Mouse (Mus musculus) cortical plate, adult 2 months (tissue): ENCODE measurements around the gene Stard3. TPM values are rescaled to one million over a fixed set of nuclear protein-coding genes. Genes with fewer than 3 reads are reported as not detected.

Source experiments
- H3K27ac ChIP-seq: fragments of 200-500 bp; 2 replicates; pipeline ENCODE4 v1.5.1; 2012; ENCODE audit warnings: low read length, control low read depth, inconsistent platforms; ENCODE audit not compliant: insufficient read depth
- H3K4me1 ChIP-seq: fragments of 200-500 bp; 2 replicates; pipeline ENCODE4 v1.6.1; 2011; ENCODE audit warnings: low read length; ENCODE audit not compliant: control insufficient read depth, insufficient read depth
- H3K4me3 ChIP-seq: fragments of 200-500 bp; 2 replicates; pipeline ENCODE4 v1.5.1; 2011; ENCODE audit warnings: mild to moderate bottlenecking, low read length, control low read depth; ENCODE audit not compliant: insufficient read depth
- CTCF ChIP-seq: fragments of 200-500 bp; IDR thresholded peaks from 2 replicates; pipeline ENCODE4 v1.5.1; 2011; ENCODE audit warnings: mild to moderate bottlenecking, control low read depth, low read length; ENCODE audit not compliant: insufficient read depth; ENCODE audit errors: extremely low read depth
- POLR2A ChIP-seq: fragments of 200-500 bp; IDR thresholded peaks from 2 replicates; pipeline ENCODE4 v1.6.1; 2011; ENCODE audit warnings: mild to moderate bottlenecking, low read length, control low read depth; ENCODE audit not compliant: insufficient read depth; ENCODE audit errors: extremely low read depth
- polyA plus RNA-seq: library from polyadenylated mRNA; depleted of rRNA; stranded (reverse); fragments of >200 nt; gene quantifications from 2 replicates; pipeline ENCODE4 v1.2.3, GENCODE M21; 2012; rRNA removed

Gene Stard3
- polyA plus RNA-seq, result 63.2 and 70.8 TPM in 2 replicates

GRCm38 (mm10) chr11:98358161-98359083, at the start of gene Stard3:
Stard3 (plus strand) TSS chr11:98358368.
- H3K4me1 ChIP-seq, result peaks cover 5% of the 10 kb centered on the region; the same call in 1 of the 2 replicates
- peak; percentile 69 for TF ChIP-seq POLR2A
- no peak for TF ChIP-seq CTCF
- H3K27ac ChIP-seq, result peak within 1 kb of the TSS; percentile 93
- H3K4me3 ChIP-seq, result peak within 1 kb of the TSS; percentile 78

- H3K4me3 ChIP-seq, result no peak overlapping the region
- TF ChIP-seq CTCF, result no peak
- no peak for TF ChIP-seq POLR2A
- H3K27ac ChIP-seq, result no peak overlapping the region
- H3K4me1 ChIP-seq, result peaks cover 1% of the 10 kb centered on the region; the same call in 1 of the 2 replicates
Observed at GRCm38 (mm10) chr11:98313790-98314323, 44.3 kb upstream of the Stard3 start.

- H3K27ac ChIP-seq, result no peak overlapping the region
- no peak overlapping the region for H3K4me3 ChIP-seq
- peaks cover 3% of the 10 kb centered on the region; the same call in 1 of the 2 replicates for H3K4me1 ChIP-seq
- TF ChIP-seq CTCF (no peak), POLR2A (no peak)
Observed at GRCm38 (mm10) chr11:98317479-98317878, 40.7 kb upstream of the Stard3 start.

DNA sequence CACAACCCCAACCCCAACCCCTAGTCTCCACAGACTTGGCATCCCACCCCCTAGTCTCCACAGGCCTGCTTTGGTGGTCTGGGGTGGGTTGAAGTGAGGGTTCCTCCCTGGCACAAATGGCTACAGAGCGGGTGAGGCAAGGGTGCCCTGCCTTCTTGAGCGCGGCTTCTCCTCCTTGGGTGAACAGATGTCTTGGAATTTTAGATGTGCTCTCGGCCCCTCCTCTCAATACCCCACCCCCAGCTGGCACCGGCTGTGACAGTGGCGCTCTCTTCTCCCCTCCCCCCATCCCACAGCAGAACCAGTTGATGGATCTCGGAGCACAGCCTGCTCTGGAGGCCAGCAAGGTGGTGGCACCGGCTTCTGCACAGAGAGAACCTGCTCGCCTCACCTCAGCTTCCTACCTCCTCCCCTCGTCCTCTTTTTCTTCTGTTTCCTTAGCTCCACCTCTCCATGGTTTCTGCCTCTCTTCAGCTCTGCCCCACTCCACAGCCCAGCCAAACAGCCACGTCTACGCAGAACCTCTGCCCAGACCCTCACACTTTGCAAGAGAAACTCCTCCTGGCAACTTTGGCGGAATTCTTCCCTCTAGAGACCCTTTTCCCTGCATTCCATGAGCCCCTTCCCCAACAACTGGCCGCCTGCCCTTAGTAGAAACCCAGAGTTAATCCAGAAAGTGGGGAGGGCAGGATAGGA, 39.6 kb upstream of the Stard3 start:
- no peak for TF ChIP-seq CTCF
- TF ChIP-seq POLR2A, result peak; percentile 14; the same call in 1 of the 2 replicates
- 0 out of 2 replicates have a peak overlapping the region, but pooled peaks have one; percentile 51 for H3K27ac ChIP-seq
- peaks cover 6% of the 10 kb centered on the region for H3K4me1 ChIP-seq
- H3K4me3 ChIP-seq, result peak overlapping the region; percentile 24

- Histone ChIP-seq H3K4me3 (peak overlapping the region; percentile 24; the same call in 1 of the 2 replicates), H3K4me1 (peaks cover 8% of the 10 kb centered on the region), H3K27ac (0 out of 2 replicates have a peak overlapping the region, but pooled peaks have one; percentile 51)
- no peak for TF ChIP-seq CTCF
- TF ChIP-seq POLR2A, result 0 out of 2 replicates have a peak, but pooled peaks have one; percentile 12
Observed at GRCm38 (mm10) chr11:98319120-98319519, 39.0 kb upstream of the Stard3 start.

GRCm38 (mm10) chr11:98319544-98319943, 38.6 kb upstream of the Stard3 start:
- H3K4me3 ChIP-seq, result peak overlapping the region; percentile 24; the same call in 1 of the 2 replicates
- H3K4me1 ChIP-seq, result peaks cover 8% of the 10 kb centered on the region
- peak overlapping the region; percentile 51; the same call in 1 of the 2 replicates for H3K27ac ChIP-seq
- TF ChIP-seq POLR2A, result no peak

DNA sequence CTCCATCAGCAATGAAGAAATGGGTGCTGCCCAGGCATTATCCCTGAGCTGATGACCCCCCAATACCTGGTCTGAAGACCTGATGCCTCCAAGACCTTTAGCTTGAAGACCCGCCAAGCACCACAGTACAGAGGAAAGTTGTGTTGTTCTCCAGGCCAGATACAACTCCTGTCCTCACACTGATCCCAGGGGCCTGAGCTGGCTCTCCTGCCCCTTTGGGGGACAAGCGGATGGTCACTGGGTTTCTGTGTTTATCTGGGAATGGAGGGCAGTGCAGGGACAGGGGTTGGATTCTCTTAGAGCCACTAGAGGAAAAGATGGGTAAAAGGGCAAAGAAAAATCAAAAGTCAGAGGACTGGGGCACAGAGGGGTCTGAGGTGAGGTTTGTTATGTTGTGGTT, 38.2 kb upstream of the Stard3 start:
- Histone ChIP-seq H3K4me1 (peaks cover 8% of the 10 kb centered on the region), H3K27ac (peak overlapping the region; percentile 51; the same call in 1 of the 2 replicates), H3K4me3 (no peak overlapping the region)
- no peak for TF ChIP-seq CTCF
- no peak for TF ChIP-seq POLR2A

DNA sequence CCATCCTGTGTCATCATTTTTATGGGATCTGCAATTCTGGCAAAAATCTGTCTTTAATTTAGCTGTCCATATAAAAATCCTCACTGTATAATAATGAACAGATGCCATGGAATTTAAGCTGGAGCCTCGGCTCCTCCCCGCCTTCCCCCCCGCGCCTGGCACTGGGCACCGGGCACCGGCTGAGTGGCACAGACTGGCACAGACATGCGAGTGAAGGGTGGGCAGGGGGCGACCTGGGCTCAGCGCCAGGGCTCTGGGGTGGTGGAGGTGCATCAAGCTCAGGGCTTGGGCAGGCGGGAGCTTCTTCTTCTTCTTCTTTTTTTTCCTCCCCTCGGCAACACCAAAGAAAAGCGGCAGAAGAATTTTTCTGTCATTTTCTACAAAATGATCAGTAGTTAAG, 37.8 kb upstream of the Stard3 start:
- H3K27ac ChIP-seq, result peak overlapping the region; percentile 82
- no peak for TF ChIP-seq POLR2A
- TF ChIP-seq CTCF, result no peak
- H3K4me3 ChIP-seq, result peak overlapping the region; percentile 30
- peaks cover 8% of the 10 kb centered on the region for H3K4me1 ChIP-seq

DNA sequence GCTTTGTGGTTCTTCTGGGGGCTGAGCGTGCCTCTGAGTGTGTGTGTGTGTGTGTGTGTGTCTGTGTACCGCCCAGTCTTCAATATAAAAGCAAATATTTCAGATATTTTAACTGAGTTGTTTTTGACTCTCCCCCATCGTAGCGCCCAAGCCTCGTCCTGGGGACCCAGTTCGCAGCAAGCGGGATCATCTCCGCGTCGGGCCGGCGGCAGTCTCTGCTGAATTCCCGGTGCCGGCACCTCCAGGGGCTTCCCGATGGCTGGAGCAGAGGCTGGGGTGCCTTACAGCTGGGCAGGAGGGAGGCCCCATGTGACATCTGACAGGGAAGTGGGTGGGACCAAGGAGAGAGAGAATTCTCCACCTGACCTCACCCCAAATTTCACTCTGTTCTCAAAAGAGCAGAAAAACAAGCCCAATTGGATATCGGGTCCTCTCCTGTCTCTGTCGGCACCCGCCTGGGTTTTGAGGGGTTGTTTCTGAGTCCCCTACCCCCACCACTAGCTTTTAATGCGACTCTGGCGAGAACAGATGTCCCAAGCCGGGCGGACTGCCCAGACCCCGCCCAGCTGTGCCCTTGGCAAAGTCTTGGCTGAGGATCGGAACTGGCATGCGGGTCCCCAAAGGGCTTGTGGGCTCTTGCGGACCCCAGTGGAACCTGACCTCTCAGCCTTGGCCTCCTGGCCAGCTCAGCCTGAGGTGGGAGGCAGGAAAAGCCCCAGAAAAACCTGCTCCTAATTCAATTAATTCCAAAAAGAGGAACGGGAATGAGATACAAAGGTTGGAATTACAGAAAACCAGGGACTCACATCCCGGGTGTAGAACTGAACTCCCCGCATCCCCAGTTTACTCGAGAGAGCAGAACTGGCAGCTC, 37.1 kb upstream of the Stard3 start:
- H3K27ac ChIP-seq, result peak overlapping the region; percentile 82
- H3K4me3 ChIP-seq, result peak overlapping the region; percentile 30
- TF ChIP-seq CTCF (no peak), POLR2A (no peak)
- H3K4me1 ChIP-seq, result peaks cover 8% of the 10 kb centered on the region
